11 mouse cellular contexts compared by ENCODE assay signal in genomic region chr5:135950710-135951412, GRCm38 (mm10). TPM values are rescaled to one million over a fixed set of nuclear protein-coding genes. Genes with fewer than 3 reads are reported as not detected.
DNase-seq lines count a peak whose midpoint lies in the region; ATAC-seq lines count a peak whose summit lies in the region.
"Had no signal": no experiment of that assay in that cellular context is flagged by ENCODE, and none has a peak within 500 bp of the region (broad histone marks: within the 10 kb centered on the region; RNA-seq: fewer than 3 reads in every experiment).

No protein-coding gene starts in this region.

- 0 out of 2 replicates have a peak overlapping the region, but pooled peaks have one; percentile 25 for H3K27ac ChIP-seq in forebrain, embryonic 10.5 days
- no peak overlapping the region for H3K27ac ChIP-seq in forebrain, embryonic 13.5 days
- H3K27ac ChIP-seq in liver, embryonic 13.5 days = peak overlapping the region; percentile 80
- H3K27ac ChIP-seq: heart, embryonic 15.5 days; limb, embryonic 15.5 days; neural tube, embryonic 12.5 days had no signal

- H3K9ac ChIP-seq in forebrain, embryonic 13.5 days = no peak overlapping the region
- peak overlapping the region; percentile 61 for H3K9ac ChIP-seq in liver, embryonic 13.5 days
- H3K9ac ChIP-seq: heart, embryonic 15.5 days; limb, embryonic 15.5 days; neural tube, embryonic 12.5 days had no signal

- no peak overlapping the region for H3K4me2 ChIP-seq in forebrain, embryonic 13.5 days
- peak overlapping the region; percentile 51 for H3K4me2 ChIP-seq in liver, embryonic 13.5 days
- H3K4me2 ChIP-seq: heart, embryonic 15.5 days; limb, embryonic 15.5 days; neural tube, embryonic 12.5 days had no signal

- no peak for ATAC-seq in forebrain, embryonic 13.5 days
- ATAC-seq in liver, embryonic 13.5 days (ENCODE audit: low read depth) = peak; percentile 86

- no peak for DNase-seq in forebrain, embryonic 10.5 days (ENCODE audit: extremely low spot score, low spot score)
- peak; percentile 87 for DNase-seq in 3T3-L1 (ENCODE audit: low read depth, low spot score)
- peak; percentile 59 for DNase-seq in brain, adult 2 months (ENCODE audit: low read depth, low spot score)
- DNase-seq in liver, embryonic 13.5 days = peak; percentile 73
- no peak for DNase-seq in spleen, postnatal 10 days (ENCODE audit: low spot score in 2 of 2)
- no peak for DNase-seq in kidney, postnatal 36 days
- DNase-seq in cerebellum, adult 11-12 months = no peak

- H3K27me3 ChIP-seq in forebrain, embryonic 10.5 days (ENCODE audit: poor library complexity, severe bottlenecking) = no peaks in the 10 kb centered on the region
- no peaks in the 10 kb centered on the region for H3K27me3 ChIP-seq in forebrain, embryonic 13.5 days
- no peaks in the 10 kb centered on the region for H3K27me3 ChIP-seq in liver, embryonic 13.5 days
- H3K27me3 ChIP-seq: heart, embryonic 15.5 days; limb, embryonic 15.5 days; neural tube, embryonic 12.5 days had no signal

- peaks cover 17% of the 10 kb centered on the region for H3K4me1 ChIP-seq in forebrain, embryonic 10.5 days
- peaks cover 10% of the 10 kb centered on the region for H3K4me1 ChIP-seq in forebrain, embryonic 13.5 days
- H3K4me1 ChIP-seq in liver, embryonic 13.5 days (replicated peaks) = peaks cover 25% of the 10 kb centered on the region

- no peaks in the 10 kb centered on the region for H3K36me3 ChIP-seq in forebrain, embryonic 10.5 days (replicated peaks)
- no peaks in the 10 kb centered on the region for H3K36me3 ChIP-seq in forebrain, embryonic 13.5 days (ENCODE audit: poor library complexity, severe bottlenecking)
- H3K36me3 ChIP-seq in liver, embryonic 13.5 days = no peaks in the 10 kb centered on the region
- H3K36me3 ChIP-seq: heart, embryonic 15.5 days; limb, embryonic 15.5 days; neural tube, embryonic 12.5 days had no signal

- no peak overlapping the region for H3K4me3 ChIP-seq in forebrain, embryonic 10.5 days
- no peak overlapping the region for H3K4me3 ChIP-seq in forebrain, embryonic 13.5 days
- peak overlapping the region; percentile 6; the same call in 1 of the 2 replicates for H3K4me3 ChIP-seq in liver, embryonic 13.5 days (replicated peaks)
- H3K4me3 ChIP-seq: heart, embryonic 15.5 days; limb, embryonic 15.5 days; neural tube, embryonic 12.5 days had no signal

- 83% methylated on average over 11 of the region's 11 CpGs for WGBS in forebrain, embryonic 10.5 days
- 89% methylated on average over 11 of the region's 11 CpGs for WGBS in forebrain, embryonic 13.5 days
- 44% methylated on average over 11 of the region's 11 CpGs for WGBS in liver, embryonic 13.5 days (ENCODE audit: insufficient replicate concordance)

- no peaks in the 10 kb centered on the region for H3K9me3 ChIP-seq in forebrain, embryonic 10.5 days
- H3K9me3 ChIP-seq in forebrain, embryonic 13.5 days (replicated peaks) = no peaks in the 10 kb centered on the region
- no peaks in the 10 kb centered on the region for H3K9me3 ChIP-seq in liver, embryonic 13.5 days (replicated peaks)
- H3K9me3 ChIP-seq: heart, embryonic 15.5 days; limb, embryonic 15.5 days; neural tube, embryonic 12.5 days had no signal

RNA-seq across cellular contexts. Expression of gene Ywhag, which starts 16.4 kb away (rescaled TPM):
- polyA plus RNA-seq in forebrain, embryonic 10.5 days (2016; fragmentation: Nextera tagmentation; extraction: Ambion mirVana) = 264 and 283 TPM in 2 replicates
- polyA plus RNA-seq in forebrain, embryonic 13.5 days (2015; fragmentation: Nextera tagmentation; extraction: Ambion mirVana) = 424 and 485 TPM in 2 replicates
- polyA plus RNA-seq in liver, embryonic 13.5 days (2015; fragmentation: Nextera tagmentation; extraction: Ambion mirVana) = 80.8 and 100 TPM in 2 replicates

RNA-seq across cellular contexts. Expression of gene Ssc4d, which starts 23.5 kb away (rescaled TPM):
- polyA plus RNA-seq in forebrain, embryonic 10.5 days (2016; fragmentation: Nextera tagmentation; extraction: Ambion mirVana) = 1.7 and 1.9 TPM in 2 replicates
- 0.48 TPM in 2 replicates for polyA plus RNA-seq in forebrain, embryonic 13.5 days (2015; fragmentation: Nextera tagmentation; extraction: Ambion mirVana)
- 1.8 TPM in 2 replicates for polyA plus RNA-seq in liver, embryonic 13.5 days (2015; fragmentation: Nextera tagmentation; extraction: Ambion mirVana)

RNA-seq across cellular contexts. Expression of gene Zp3, which starts 29.0 kb away (rescaled TPM):
- polyA plus RNA-seq in forebrain, embryonic 10.5 days (2016; fragmentation: Nextera tagmentation; extraction: Ambion mirVana) = 0.12 TPM in 1 of 2 replicates, not detected in the other
- polyA plus RNA-seq in forebrain, embryonic 13.5 days (2015; fragmentation: Nextera tagmentation; extraction: Ambion mirVana) = not detected in 2 replicates
- polyA plus RNA-seq in liver, embryonic 13.5 days (2015; fragmentation: Nextera tagmentation; extraction: Ambion mirVana) = not detected in 2 replicates
- polyA plus RNA-seq: heart, embryonic 15.5 days; neural tube, embryonic 12.5 days had no signal

RNA-seq across cellular contexts. Expression of gene Dtx2, which starts 43.7 kb away (rescaled TPM):
- 33.9 and 41.1 TPM in 2 replicates for polyA plus RNA-seq in forebrain, embryonic 10.5 days (2016; fragmentation: Nextera tagmentation; extraction: Ambion mirVana)
- 25.5 and 27.2 TPM in 2 replicates for polyA plus RNA-seq in forebrain, embryonic 13.5 days (2015; fragmentation: Nextera tagmentation; extraction: Ambion mirVana)
- 6.7 and 7.0 TPM in 2 replicates for polyA plus RNA-seq in liver, embryonic 13.5 days (2015; fragmentation: Nextera tagmentation; extraction: Ambion mirVana)

Comparison
In these comparisons a context has a peak if more than half of its experiments do, and no peak if none do; other contexts are left out.
1. DNase-seq: peak in 3T3-L1 (single experiment), brain, adult 2 months (single experiment) and liver, embryonic 13.5 days (single experiment); none in forebrain, embryonic 10.5 days (single experiment), spleen, postnatal 10 days (0 of 2), kidney, postnatal 36 days (0 of 2) and cerebellum, adult 11-12 months (single experiment).